ENCODE assay signal across 9 mouse cellular contexts in the genomic region with DNA sequence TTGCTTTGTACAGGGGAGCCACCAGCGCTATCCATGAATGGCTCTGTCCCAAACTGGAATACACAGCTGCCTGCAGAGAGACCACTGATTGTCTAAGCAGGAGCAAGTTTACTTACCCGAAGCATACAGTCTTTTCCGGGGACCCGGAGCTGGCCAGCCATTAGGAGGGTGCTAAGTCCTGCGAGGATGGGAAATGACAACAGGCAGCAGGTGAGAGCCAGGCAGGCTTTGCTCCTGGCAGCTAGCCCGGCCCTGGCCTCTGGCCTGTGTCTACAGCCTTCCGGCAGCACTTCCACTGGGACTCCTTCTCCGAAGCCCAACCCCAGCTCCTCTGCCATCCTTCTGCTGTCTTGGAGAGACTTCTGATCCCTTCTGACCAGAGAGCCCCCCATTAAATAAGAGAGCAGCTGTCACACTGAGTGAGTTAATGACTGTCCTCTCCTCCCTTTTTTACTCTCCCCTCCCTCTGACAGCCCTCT. TPM values are rescaled to one million over a fixed set of nuclear protein-coding genes. Genes with fewer than 3 reads are reported as not detected.
A peak's percentile ranks its signal among the peaks of the same experiment; 100 is the strongest.
DNase-seq lines count a peak whose midpoint lies in the region; ATAC-seq and TF ChIP-seq lines count a peak whose summit lies in the region.
"Had no signal": no experiment of that assay in that cellular context is flagged by ENCODE, and none has a peak within 500 bp of the region (broad histone marks: within the 10 kb centered on the region; RNA-seq: fewer than 3 reads in every experiment).

Tnfsf15 (minus strand) TSS at position 421 of the 479 bp plus-strand sequence.

- no peak within 1 kb of the TSS for H3K9ac ChIP-seq in intestine, postnatal 0 days (ENCODE audit: low read depth, low read length)

- TF ChIP-seq POLR2A in lung, adult 2 months (IDR thresholded peaks at IDR 0.05; ENCODE audit: borderline replicate concordance, extremely low read depth, low read depth, low read length): no peak

- H3K36me3 ChIP-seq in intestine, postnatal 0 days (ENCODE audit: control insufficient read depth, insufficient read depth): no peaks in the 10 kb centered on the region
- no peaks in the 10 kb centered on the region for H3K36me3 ChIP-seq in forebrain, embryonic 10.5 days (replicated peaks)

- H3K27ac ChIP-seq in intestine, postnatal 0 days (ENCODE audit: low read depth, low read length): no peak within 1 kb of the TSS
- H3K27ac ChIP-seq in forebrain, embryonic 10.5 days: no peak within 1 kb of the TSS

- 0 out of 2 replicates have a peak, but pooled peaks have one; percentile 6 for ATAC-seq in intestine, postnatal 0 days
- ATAC-seq in megakaryocyte progenitor cell, adult 5-6 weeks (replicated peaks; ENCODE audit: poor library complexity): no peak

- no peaks in the 10 kb centered on the region for H3K27me3 ChIP-seq in intestine, postnatal 0 days (replicated peaks; ENCODE audit: control insufficient read depth, insufficient read depth, low read length)
- H3K27me3 ChIP-seq in forebrain, embryonic 10.5 days (ENCODE audit: poor library complexity, severe bottlenecking): no peaks in the 10 kb centered on the region

- no peak within 1 kb of the TSS for H3K4me3 ChIP-seq in intestine, postnatal 0 days (ENCODE audit: low read depth, low read length)
- H3K4me3 ChIP-seq in lung, adult 2 months (replicated peaks; ENCODE audit: extremely low read depth, low read depth, low read length): peak within 1 kb of the TSS; percentile 10
- H3K4me3 ChIP-seq in forebrain, embryonic 10.5 days: no peak within 1 kb of the TSS

- TF ChIP-seq CTCF in intestine, postnatal 0 days (IDR thresholded peaks at IDR 0.05; ENCODE audit: low read depth): no peak
- TF ChIP-seq CTCF in lung, adult 2 months (IDR thresholded peaks at IDR 0.05; ENCODE audit: insufficient read depth, low read length): no peak

- H3K4me2 ChIP-seq in intestine, postnatal 0 days (replicated peaks; ENCODE audit: low read depth): peak within 1 kb of the TSS; percentile 56

- no peaks in the 10 kb centered on the region for H3K9me3 ChIP-seq in intestine, postnatal 0 days (ENCODE audit: control insufficient read depth)
- H3K9me3 ChIP-seq in forebrain, embryonic 10.5 days: no peaks in the 10 kb centered on the region

- WGBS in intestine, postnatal 0 days: 17% methylated on average over 8 of the region's 8 CpGs
- WGBS in lung, adult 2 months: 20% methylated on average over 8 of the region's 8 CpGs
- WGBS in forebrain, embryonic 10.5 days: 79% methylated on average over 8 of the region's 8 CpGs

- peaks cover 14% of the 10 kb centered on the region for H3K4me1 ChIP-seq in intestine, postnatal 0 days (replicated peaks; ENCODE audit: control insufficient read depth, insufficient read depth, low read length)
- peaks cover 5% of the 10 kb centered on the region; the same call in 1 of the 2 replicates for H3K4me1 ChIP-seq in lung, adult 2 months (ENCODE audit: control insufficient read depth, insufficient read depth, low read length)
- H3K4me1 ChIP-seq in forebrain, embryonic 10.5 days: peaks cover 19% of the 10 kb centered on the region

- DNase-seq in urinary bladder, adult 18-20 months (ENCODE audit: low spot score in 2 of 2): peak; percentile 6 to 28
- no peak for DNase-seq in urinary bladder, adult 2 months (ENCODE audit: low spot score)
- peak; percentile 85 for DNase-seq in gastrocnemius, postnatal 10 days
- peak; percentile 80 for DNase-seq in lung, adult 2 months
- DNase-seq in urinary bladder, postnatal 10 days (ENCODE audit: low spot score): peak; percentile 26
- DNase-seq in forebrain, embryonic 10.5 days (ENCODE audit: extremely low spot score, low spot score): no peak

RNA-seq across cellular contexts. Expression of gene Tnfsf15, which starts in this region (rescaled TPM):
- polyA plus RNA-seq in urinary bladder, adult 2 months (2012; rRNA removed): 0.38 and 0.62 TPM in 2 replicates
- under 1 TPM in 1 of 2 experiments, not detected in 1; 0.09 TPM for total RNA-seq in gastrocnemius, postnatal 10 days (2021)
- 0.07 and 0.09 TPM in 2 replicates for polyA plus RNA-seq in intestine, postnatal 0 days (2015; fragmentation: Nextera tagmentation; extraction: Ambion mirVana)
- polyA plus RNA-seq in lung, adult 2 months (2012; rRNA removed): 0.56 and 0.57 TPM in 2 replicates
- not detected in 2 replicates for polyA plus RNA-seq in forebrain, embryonic 10.5 days (2016; fragmentation: Nextera tagmentation; extraction: Ambion mirVana)
- 0.32 TPM in 1 of 2 replicates, not detected in the other for total RNA-seq in megakaryocyte progenitor cell, adult 5-6 weeks (2015)
- 0.21 and 0.78 TPM in 2 replicates for total RNA-seq in megakaryocyte progenitor cell, adult 5-6 weeks (2017)
- total RNA-seq: hematopoietic stem cell, adult 5-6 weeks had no signal

Comparison
In these comparisons a context has a peak if more than half of its experiments do, and no peak if none do; other contexts are left out.
1. DNase-seq: peak in urinary bladder, adult 18-20 months (2 of 2) and urinary bladder, postnatal 10 days (single experiment); none in urinary bladder, adult 2 months (single experiment) and forebrain, embryonic 10.5 days (single experiment).
2. Peak in DNase-seq in gastrocnemius, postnatal 10 days; RNA of the gene not detected or under 1 TPM.
3. Peak in ATAC-seq and H3K4me2 ChIP-seq in intestine, postnatal 0 days; RNA of the gene not detected or under 1 TPM.
4. Peak in DNase-seq and H3K4me3 ChIP-seq in lung, adult 2 months; RNA of the gene not detected or under 1 TPM.